Mouse (Mus musculus) brain, adult 2 months (tissue): ENCODE results near the gene Ppp1r9b.
A peak's percentile ranks its signal among the peaks of the same experiment; 100 is the strongest.
"Not testable (repeated sequence)": the region's sequence is repeated elsewhere in the genome, so short reads cannot be mapped to it uniquely, and the experiment has no call there.

Experiments
- DNase-seq: peaks from one replicate; pipeline ENCODE4 v3.0.0; 2011; ENCODE audit warnings: low read depth, low spot score

Ppp1r9b gene

DNA sequence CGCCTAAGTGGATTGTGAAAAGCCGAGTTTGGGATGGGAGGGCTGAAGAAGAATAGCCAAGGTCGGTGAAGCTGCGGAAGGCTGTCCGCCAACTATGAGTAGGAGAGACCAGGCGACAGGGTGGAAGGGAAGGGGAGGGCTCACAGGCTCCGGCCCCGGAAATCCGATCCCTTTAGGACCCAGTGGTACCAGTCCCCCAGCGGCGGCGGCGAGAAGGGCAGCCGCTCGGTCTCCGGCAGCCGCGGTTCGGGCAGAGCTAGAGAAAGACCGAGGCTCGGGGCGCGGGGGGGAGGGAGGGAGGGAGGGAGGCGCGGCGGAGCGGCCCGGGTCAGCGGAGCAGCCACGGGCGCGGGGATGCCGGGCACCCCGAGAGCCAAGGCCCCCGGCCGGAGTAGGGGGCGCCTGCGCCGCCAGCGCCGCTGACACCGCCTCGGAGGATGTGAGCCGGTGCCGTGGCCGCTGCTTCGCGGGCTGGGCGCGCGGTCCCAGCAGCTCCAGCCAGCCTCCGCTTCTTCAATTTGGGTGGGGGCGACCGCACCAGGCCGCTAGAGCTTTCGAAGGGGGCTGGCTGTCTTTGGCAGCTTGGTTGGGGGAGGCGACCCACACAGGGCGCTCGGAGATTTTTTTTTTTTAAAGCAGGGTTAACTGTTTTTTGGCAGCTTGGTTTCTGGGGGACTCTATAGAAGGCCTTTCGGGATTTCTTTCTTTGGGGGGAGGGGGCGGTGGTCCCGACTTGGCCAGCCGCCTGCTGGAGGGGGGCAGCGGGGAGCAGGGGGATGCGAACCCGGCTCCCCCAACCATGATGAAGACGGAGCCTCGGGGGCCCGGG lies at the start of gene Ppp1r9b:
Gene Ppp1r9b (plus strand): TSS at position 287 of the 829 bp plus-strand sequence.
- DNase-seq: peak; percentile 97

DNA sequence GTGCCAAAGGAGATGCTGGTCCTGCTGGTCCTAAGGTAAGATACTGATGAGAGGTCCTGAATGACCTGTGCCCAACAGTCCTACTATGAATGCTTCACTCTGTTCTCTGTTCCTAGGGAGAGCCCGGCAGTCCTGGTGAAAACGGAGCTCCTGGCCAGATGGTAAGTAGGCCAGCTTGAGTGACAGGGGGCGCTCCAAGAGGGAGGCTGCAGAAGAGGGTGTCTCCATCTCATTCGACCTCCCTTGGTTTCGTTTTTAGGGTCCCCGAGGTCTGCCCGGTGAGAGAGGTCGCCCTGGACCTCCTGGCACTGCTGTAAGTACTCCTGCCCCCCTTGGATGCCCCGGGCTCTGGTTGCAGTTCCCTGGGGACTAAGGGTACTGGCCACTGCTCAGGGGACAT lies 49.7 kb upstream of the Ppp1r9b start:
- no peak for DNase-seq

DNA sequence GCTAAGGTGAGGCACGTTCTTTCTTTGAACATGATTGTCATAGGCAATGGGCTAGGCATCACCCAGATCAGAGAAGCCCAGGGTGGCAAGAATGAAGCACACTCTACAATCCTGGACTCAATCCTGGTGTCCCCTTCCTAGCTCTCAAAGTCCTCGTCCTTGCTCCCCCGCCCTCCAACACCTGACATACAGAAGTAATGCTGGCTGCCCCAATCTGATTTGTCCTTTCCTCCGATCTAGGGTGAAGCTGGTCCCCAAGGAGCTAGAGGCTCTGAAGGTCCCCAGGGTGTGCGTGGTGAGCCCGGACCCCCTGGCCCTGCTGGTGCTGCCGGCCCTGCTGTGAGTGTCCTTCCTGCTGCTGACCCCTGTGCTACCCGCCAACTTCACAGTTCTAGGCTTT lies 49.1 kb upstream of the Ppp1r9b start:
- no peak for DNase-seq

DNA sequence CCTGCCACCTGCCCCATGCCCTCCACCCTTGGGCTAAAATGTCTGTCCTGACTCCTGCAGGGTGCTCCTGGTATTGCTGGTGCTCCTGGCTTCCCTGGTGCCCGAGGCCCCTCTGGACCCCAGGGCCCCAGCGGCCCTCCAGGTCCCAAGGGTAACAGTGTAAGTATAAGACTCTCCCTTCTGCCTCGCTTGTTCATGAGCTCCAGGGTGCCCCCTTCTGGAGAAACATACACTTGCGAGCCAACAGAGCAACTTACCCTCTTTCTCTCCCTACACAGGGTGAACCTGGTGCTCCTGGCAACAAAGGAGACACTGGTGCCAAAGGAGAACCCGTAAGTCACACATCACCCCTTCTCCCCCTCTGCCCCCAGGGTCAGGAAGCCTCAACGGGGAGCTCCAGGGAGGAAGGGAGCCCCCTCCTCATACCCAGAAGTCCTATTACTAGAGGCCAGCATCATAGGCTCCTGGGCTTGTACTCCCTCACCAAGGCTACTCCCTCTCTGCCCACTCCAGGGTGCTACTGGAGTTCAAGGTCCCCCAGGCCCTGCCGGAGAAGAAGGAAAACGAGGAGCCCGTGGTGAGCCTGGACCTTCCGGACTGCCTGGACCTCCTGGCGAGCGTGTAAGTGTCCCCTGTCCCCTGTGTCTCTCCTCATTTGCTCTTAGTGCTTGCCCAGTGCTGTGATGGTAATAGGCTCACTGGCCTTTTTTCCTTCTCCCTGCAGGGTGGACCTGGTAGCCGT lies 48.4 kb upstream of the Ppp1r9b start:
- DNase-seq: peak; percentile 58

DNA sequence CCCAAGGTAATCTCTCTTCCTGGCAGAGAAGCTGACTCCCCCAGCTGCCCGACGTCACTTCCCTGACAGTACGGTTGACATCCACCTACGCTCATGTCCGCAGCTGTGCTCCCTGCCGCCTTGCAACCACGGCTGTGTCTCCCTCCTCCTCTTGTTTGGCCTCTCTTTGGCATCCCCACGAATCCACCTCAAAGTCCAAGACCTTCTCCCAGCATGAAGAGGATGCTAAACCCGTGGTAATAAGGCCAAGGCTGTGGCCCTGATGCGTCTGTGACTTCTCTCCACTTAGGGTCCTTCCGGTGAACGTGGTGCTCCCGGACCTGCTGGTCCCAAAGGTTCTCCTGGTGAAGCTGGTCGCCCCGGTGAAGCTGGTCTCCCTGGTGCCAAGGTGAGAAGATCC lies 47.8 kb upstream of the Ppp1r9b start:
- DNase-seq: no peak

DNA sequence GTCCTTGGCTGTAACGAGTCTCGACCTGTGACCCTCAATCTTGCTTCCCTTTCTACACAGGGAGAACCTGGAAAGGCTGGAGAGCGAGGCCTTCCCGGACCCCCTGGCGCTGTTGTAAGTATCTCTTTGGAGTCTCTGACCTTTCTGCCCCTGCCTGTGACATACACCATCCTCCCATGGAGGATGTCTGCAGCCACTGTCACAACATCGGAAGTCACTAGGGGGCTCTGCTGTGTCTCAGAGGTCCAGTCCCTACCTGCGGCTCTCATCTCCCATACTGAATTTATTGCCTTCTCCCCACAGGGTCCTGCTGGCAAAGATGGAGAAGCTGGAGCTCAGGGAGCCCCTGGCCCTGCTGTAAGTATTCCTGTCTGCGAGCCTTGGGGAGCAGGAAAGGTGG lies 46.5 kb upstream of the Ppp1r9b start:
- no peak for DNase-seq

DNA sequence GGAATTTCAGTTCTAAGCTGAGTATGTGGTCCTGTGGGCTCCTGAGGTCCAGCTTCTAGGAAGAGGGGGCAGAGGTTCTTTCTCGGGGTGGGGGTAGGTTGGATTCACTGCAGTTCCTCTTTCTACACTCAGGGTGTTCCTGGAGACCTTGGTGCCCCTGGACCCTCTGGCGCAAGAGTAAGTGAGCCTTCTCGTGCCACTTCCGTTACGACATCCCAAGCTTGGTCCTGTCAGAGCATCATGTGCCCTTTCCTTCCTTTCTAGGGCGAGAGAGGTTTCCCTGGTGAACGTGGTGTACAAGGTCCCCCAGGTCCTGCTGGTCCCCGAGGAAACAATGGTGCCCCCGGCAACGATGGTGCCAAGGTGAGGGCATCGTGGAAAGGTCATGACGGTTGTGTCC lies 45.6 kb upstream of the Ppp1r9b start:
- DNase-seq: no peak

DNA sequence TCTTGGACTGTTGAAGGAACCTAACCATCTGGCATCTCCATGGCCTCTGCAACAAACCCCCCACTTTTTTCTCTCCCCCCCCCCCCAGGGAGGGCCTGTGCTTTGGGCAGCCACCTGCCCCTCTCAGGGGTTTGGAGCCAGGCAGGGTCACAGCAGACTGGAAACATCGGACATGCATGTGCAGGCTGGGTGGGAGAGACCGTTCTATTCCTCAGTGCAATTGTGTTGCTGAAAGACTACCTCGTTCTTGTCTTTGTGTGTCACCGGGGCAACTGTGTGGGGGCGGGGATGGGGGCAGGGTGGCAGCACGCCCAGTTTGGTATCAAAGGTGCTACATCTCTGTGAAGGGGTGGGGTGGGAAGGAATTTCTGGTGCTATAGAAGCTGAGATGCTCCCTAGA lies 38.7 kb upstream of the Ppp1r9b start:
- no peak for DNase-seq

DNA sequence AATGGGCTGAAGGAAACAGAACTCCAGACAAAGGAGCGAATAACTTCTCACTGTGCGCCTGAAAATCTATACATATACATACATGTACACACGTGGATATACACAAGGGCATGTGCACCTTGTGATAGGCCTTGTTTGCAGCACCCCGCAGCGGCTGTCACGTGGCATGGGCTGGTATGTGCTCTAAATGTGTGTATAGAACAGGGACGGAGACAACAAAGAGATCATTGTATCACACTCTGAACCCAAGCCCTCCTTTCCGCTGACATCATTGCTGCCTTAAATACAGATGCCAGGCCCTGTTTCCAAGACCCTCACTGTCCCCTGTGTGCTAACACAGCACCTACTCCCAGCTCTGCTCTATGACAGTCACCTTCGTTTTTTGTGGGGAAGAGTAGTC lies 35.7 kb upstream of the Ppp1r9b start:
- no peak for DNase-seq

DNA sequence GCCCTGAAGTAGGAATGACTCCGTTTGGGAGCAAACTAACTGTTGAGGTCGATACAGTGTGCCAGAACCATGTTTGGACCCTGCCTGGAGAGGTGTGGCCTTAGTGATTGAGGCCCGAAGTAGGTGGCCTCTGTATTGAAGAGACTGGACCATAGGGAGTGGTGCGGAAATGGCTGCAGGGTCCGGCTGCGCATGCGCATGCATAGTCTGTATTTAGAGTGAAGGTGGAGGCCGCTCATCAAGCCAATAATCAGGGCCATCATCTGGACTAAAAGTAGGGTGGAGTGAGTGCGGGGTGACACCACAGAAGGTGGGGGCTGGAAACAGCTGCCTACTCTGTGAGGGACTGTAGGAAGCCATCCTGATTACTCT lies 33.2 kb upstream of the Ppp1r9b start:
- no peak for DNase-seq

DNA sequence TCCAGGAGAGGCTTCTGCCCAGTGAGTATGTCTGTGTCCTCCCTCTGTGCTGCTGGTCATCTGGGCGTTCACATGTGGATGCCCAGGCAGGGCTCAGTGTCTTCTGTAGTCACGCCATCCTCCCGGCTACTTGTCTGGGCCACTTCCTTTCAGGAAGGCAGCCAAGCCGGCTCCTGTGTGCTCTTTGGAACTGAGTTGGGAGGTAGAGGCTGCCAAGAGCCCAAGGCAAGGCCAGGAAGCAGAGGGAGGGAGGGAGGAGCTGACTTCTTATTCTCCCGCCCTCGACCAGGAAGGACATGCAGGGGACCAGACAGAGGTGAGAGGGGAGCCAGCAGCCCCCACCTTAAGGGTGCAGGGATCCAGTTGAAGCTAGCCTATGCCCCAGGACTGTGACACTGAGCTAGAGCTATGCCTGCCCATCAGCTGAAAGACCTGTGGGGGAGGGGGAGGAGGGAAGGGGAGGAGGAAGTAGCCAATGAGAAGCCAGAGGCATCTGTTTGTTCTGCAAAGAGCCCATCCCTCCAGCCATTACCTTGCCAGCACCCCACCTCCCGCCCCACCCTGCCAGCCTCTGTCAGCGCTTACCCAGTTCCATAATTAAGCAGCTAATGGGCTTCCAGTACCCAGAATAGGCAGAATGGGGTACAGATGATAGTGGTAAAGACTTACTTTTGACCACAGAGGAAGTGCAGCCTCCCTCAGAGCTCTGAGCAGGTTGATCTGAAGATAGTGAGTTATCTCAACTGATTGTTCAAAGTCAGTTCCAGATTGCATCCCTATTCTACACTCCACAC lies 32.6 kb upstream of the Ppp1r9b start:
- DNase-seq: peak; percentile 71

DNA sequence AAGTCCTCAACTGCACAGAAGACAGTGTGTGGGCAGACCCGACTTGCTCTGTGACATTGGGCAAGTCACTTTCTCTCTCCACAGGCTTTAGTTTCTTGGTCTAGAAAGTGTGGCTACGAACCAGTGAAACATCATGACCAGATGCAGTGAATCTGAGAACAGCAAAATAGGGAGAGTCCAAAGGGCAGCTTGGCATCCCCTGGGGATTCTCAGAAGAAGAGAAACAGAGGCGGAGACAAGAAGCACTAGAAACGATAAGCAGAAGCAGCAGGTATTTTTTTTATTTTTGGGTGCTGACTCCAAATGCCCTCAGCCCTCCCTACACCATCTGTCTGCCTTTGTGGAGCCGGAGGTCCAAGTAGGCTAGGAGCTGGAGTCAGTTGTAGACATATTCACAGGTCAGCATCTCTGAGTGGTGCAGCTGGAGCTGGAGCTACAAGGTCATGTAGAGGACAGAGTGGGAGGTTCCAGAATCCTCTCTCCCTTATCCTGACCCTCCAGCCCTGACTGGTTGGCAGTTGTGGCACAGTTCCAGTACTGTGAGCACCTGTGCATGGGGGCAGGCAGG lies 28.2 kb upstream of the Ppp1r9b start:
- peak; percentile 53 for DNase-seq

DNA sequence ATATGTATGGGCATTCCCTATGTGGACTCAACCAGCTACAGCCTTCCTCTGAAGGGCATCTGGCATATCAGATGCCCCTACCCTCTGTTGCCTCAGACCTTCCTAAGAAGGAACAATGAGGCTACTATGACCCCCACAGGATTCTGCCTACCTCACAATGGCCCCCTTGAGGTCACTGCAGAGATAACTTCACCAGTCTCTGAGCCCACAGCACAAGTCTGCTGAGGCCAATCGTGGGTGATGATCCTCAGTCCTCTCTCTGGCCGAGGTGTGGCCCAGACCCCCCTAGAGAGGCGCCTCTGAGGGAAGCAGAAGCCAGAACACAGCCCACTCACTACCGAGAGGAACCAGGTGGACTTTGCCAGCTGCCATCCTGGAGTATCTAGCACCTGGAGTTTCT lies 23.4 kb upstream of the Ppp1r9b start, which contains the start of gene Hils1:
Gene Hils1 (plus strand): TSS at position 175 of the 400 bp plus-strand sequence.
- no peak for DNase-seq

DNA sequence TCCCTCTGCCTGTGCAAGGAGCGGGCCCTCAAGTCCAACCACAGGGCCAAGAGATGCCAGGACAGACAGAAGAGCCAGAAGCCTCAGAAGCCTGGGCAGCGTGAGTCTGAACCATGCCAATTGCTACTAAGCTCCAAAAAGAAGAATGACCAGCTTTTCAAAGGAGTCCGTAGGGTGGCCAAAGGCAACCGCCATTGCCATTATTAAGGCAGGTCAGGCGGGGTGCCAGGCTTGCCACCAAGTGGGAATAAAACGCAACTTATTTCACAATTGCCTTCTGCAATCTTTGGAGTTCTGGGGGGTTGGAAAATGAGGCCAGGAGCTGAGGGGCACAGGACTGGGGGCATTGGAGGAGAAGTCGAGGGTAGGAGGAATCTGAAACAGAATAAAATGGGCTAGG lies 22.6 kb upstream of the Ppp1r9b start:
- no peak for DNase-seq

DNA sequence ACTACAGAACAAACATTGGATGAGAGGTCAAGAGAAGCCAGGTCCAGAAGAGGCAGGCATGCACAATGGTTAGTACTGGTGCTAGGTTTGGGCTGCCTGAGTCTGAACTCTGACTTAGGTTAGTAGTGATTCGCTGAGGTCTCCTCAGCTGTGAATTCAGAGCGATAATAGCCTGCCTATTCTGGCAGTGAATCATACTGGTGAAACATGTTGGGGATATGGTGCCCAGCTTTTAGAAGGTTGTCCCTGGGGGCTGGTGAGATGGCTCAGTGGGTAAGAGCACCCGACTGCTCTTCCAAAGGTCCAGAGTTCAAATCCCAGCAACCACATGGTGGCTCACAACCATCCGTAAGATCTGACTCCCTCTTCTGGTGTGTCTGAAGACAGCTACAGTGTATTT lies 21.1 kb upstream of the Ppp1r9b start:
- DNase-seq: not testable (repeated sequence)

DNA sequence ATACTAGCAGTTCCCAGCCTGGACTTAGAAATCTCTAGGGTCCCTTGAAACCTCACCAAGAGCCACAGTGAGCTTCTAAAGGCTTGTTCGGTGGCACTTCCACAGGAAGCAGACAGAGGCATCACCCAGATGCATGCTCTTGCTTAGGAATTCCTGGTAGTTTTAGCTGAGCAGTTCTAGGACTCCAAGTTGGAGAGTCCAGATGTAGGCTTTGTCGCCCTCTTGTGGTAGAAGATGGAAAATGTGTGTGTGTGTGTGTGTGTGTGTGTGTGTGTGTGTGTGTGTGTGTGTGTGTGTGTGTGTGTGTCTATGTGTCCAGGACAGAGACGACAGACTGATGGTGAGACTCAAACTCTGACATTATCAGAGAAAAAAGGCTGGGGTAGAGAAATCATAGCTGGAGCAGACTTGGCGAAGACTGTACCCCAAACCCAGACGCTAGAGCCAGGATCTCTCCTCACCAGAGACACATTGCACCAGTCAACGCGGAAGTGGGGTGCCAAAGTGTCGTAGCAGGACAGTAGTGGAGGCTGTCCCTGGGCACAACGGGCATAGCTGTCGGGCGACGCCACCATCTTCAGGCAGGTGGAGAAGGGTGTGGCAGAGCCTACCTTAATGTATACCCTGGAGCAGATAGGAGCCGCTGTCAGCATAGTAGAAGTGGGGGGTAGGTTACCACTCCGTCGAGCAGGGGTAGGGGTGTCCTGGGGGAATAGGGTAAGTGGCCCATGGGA lies 20.5 kb upstream of the Ppp1r9b start:
- DNase-seq: peak; percentile 91

DNA sequence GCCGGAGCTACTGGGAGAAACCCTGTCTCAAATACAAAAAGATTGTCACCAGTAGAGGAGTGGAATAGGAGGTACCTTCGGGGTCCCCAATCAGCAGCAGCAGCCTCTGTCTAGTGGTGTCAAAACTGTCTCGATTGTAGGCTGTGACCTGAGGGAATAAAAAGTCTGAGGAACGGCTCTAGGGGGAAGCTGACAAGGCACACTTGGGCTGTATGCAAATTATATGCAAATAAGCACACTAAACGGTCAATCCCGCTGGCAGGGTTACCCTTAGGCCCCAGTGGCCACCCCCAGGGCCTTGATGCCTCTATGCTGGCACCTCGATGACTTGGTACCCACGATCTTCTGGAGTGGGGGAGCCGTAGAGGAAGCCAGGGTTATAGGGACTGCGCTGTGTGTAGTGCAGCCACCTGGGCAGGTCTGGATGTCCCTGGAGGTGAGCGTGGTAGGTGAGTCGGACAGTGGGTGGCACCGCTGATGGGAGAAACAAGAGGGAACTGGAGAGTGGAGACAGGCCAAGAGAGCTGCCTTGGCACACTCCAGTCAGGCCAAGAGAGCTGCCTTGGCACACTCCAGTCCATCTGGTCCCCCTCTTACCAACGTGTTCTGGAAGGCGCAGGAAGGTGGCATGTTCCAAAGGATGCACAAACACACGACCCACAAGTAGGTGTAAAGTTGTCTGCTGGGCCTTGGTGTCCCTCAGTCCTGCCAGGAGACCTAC lies 18.8 kb upstream of the Ppp1r9b start:
- DNase-seq: peak; percentile 91

DNA sequence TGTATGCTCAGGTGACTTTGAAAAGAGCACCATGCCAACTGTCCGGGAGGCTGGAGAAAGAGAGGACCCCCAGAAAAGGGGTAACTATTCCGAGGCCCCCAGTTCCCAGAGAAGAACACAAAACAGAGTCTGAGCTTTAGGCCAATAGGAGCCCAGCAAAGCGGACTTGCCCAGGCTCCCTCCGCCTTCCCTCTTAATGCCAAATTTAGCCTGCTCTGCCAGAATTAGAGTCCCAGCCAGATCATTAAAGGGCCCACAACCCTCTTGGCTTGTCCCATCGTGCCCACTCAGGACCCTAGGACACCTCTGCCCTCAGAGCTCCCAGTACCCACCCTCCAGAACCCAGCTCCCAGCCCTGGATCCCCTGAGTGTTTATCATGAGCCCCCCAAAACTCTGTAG lies 17.9 kb upstream of the Ppp1r9b start:
- no peak for DNase-seq

DNA sequence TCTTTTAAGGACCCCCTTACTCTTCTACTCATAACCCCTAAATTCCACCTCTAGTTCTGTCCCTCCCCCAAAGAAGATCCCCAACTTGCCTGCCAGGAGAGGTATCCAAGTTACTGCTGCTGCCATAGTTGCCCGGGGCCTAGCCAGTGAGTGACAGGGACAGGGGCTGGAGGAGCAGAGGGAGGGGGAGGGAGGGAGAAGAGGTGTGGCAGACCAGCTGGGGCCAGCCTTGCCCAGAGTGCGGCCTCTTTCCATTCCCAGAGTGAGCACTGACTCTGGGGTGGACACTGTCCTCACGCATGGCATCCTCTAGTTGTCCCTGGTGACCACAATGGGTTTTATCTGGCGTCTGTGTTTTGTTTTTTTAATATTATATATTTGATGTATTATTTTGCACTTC lies 17.5 kb upstream of the Ppp1r9b start:
- DNase-seq: no peak

DNA sequence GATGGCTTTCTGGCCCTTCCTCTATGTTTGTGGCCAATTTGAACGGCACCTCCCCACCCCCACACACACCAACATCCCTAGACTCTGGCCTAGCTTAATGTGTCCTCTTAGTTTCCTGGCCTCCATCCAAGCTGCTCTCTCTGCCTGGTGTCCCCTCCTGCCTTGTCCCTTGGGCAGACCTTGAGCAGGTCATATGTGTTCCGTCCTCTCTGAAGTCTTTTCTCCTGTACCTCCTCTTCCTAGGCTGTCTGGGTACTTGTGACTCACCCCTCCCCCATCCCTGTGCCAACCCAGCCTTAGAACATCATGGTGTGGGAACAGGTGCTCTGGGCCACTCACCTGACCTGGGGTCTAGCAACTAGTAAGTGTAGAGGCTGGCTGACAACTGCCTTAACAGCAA lies 15.9 kb upstream of the Ppp1r9b start:
- DNase-seq: no peak

DNA sequence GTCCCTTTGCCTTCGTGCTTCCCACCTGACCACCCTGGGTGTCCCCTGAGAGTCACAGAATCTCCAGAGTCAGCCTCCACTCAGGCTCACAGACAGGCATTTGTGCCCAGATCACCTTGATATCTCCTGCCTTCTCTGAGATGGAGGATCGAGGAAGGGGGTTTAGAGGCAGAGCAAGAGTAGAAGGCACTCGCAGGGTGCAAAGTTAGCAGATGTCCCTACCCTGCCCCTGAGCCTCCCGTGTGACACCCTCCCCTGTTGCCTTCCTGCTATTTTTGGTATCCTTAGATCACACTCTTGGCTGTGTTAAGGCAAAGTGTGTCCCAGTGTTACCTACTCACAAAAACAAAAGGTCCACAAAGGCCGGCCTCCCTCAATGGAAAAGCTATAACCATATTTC lies 14.6 kb upstream of the Ppp1r9b start, which contains the start of gene Sgca:
Gene Sgca (minus strand): TSS at position 129 of the 400 bp plus-strand sequence.
- DNase-seq: no peak
